Mouse (Mus musculus): ENCODE measurements around the gene Nxpe5.

Gene Nxpe5

DNA sequence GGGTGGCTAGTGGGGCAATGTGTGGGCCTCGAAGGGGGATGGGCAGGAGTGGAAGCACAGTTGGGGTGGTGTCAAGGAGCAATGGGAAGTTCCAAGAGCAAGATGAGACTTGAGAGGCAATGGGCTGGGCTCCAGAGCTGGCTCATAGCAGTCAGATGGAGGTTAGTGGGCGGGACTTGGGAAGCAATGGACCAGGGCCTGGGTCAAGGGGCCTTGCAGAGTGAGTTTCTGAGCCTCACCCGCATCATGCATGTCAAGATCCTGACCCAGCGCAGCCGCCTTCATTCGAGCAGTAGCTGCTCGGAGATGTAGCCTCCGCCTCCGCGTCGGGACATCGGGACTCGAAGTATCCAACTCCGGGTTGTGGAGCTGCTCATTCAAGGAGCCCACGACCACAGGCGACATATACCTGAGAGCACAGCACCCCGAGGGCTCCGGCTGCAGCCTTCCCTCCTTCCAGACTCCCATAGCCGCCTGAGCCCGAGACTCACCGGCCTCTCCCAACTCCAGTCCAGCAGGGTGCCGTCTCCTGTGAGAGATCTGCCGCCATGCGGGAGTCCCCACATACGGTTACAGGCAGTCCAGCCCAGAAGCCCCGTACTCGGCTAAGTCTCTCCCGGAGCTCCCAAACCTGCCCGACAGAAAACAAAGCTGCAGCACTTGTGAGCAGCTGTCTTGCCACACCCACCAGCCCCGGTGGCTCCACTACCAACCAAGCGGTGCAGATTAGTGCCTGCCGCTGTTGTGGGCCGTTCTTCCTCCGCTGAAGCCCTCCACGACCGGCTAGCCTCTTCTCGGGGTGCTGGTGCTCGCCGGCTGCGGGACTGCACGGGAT, 49.7 kb downstream of the Nxpe5 start:
- no peak for DNase-seq (ENCODE audit: low spot score in 2 of 2)

DNA sequence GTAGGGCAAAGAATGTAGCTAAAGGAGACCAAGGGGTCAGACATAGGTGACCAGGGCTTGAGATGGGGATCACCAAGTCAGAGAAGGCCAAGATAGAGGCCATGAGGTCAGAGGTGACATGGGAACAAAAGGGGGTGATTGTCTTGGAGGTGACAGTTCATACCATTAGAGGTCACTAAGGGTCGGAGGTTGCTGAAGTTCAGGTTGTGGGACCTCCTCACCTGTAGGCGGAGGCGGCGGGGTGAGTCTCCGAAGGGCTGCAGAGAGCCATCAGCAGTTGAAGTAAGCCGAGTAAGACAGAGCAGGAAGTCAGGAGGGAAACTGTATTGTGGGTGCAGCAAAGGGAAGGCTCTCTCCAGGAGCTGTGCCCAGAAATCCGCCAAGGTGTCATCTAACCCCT, 52.3 kb downstream of the Nxpe5 start:
- DNase-seq (ENCODE audit: low spot score in 2 of 2): no peak

DNA sequence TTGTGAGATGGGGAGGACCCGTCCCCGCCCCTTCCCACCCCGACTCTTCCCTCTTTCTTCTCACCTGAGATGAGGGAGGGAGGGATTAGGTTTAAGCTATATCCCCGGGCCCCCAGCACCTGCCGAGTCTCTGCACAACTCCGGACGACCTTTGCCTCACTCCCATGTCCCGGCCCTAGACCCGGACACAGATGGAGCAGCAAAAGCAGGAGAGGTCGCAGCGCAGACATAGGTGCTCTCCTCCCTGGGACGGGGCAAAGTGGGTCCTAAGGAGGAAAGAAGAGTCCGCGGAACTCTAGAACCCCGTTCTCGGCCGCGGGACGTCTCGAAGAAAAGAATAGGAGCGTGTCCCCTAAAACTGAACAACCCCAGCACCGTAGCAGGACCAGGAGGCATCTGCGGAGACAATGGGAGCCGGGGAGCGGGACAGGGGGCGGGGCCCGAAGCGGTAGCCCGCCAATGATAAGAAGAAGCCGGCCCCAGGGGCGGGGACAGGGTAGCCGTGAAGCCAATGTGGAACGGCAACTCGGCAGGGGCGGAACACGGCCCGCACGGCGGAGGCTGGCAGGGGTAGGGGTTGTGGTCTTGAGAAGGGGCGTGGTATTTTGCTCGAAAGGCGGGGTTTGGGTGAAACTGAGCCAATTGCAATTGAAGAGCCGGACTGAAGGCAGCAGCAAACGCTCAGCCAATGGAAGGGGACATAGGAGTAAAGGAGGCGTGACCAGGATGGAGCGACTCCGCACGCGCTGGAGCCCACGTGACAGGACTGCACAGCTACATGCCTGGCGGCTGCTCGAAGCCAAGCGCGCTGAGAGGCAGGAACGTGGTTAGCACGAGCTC, 54.1 kb downstream of the Nxpe5 start, which contains the start of the genes Gm43720, Gpc2 and Stag3:
TSS of gene Gm43720 (minus strand) at position 374 of the 840 bp plus-strand sequence.
TSS of gene Gpc2 (minus strand) at position 421 of the 840 bp plus-strand sequence.
TSS of gene Stag3 (plus strand) at position 656 of the 840 bp plus-strand sequence.
- DNase-seq (ENCODE audit: low spot score in 2 of 2): peak; percentile 89 to 90

DNA sequence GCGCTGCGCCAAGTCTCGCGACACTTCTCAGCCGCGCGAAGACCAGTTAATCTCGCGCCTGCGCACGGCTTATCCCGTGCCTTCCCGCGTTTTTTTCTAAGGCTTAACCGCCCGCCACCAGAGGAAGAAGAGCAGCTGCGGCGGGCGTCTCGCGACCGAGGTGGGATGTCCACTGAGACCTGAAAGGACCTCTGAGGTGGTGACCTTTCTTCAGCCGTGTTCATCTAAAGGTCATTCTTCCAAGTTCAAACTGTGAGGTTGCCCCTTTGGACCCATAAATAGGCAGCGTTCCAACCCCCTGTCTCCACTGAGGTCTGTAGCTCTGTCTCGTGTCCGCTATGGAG, 54.7 kb downstream of the Nxpe5 start:
- no peak for DNase-seq (ENCODE audit: low spot score in 2 of 2)

DNA sequence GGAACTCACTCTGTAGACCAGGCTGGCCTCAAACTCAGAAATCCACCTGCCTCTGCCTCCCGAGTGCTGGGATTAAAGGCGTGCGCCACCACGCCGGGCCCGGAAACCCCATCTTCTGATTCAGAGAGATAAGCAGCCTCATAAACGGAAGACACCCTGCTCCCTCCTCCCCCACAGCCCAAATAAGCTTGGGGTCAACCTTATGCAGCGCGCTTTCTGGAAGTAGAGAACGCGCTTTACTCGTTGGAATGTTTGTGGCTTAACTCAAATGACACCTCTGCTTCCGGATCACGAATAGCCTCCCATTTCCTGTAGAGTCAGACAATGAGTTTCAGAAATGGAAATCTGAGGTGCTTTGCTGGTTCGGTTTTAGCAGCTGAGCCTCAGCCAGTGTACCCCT, 55.1 kb downstream of the Nxpe5 start:
- DNase-seq (ENCODE audit: low spot score in 2 of 2): no peak

DNA sequence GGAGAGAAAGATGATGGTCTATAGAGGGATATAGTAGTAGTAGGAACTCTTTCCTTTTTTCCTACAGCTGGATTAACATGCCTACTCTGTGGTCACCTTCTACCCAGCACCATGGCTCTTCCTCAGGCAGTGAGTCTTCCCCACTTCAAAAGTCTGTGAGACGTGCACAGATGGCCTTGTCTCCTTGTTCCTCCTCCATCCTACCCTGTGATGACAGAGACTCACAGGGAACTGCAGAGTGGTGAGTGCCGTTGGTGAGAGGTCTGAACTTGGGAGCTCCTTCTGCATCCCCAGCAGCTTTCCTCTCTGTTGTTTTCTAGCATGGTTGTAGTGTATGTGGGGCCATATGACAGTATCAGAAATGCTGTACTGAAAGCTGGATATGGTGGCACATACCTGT, 56.1 kb downstream of the Nxpe5 start:
- DNase-seq (ENCODE audit: low spot score in 2 of 2): no peak

DNA sequence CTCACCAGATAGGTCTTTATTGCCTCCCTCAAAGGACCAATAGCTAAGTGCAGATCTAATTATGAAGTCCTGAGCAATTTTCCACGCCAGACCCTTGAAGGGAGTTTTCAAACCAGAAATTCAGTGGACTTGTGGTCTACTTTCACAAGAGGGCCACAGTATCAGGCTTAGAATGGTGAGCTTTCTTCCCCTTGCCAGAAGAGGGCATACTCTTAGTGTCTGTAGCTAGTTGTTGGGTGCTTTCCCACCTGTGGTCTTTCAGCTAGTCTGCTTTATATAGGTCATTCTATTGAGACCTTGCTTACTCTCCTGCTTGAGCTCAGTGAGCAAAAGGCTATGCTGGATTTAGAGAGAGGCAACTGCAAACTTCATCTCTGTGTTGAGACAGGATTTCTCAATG, 57.8 kb downstream of the Nxpe5 start:
- DNase-seq (ENCODE audit: low spot score in 2 of 2): no peak

DNA sequence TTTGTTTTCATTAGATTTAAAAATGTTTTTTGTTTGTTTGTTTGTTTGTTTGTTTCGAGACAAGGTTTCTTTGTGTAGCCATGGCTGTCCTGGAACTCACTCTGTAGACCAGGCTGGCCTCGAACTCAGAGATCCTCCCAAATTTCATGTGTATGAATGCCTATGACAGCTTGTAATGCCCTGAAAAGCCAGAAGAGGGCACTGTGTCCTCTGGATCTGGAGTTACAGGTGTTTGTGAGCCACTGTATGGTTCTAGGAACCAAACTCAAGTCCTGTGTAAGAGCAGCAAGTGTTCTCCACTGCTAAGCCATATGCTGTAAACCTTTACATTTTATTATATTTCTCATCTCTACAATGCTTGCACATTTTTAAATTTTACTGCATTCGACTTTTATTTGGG, 62.2 kb downstream of the Nxpe5 start:
- no peak for DNase-seq (ENCODE audit: low spot score in 2 of 2)

DNA sequence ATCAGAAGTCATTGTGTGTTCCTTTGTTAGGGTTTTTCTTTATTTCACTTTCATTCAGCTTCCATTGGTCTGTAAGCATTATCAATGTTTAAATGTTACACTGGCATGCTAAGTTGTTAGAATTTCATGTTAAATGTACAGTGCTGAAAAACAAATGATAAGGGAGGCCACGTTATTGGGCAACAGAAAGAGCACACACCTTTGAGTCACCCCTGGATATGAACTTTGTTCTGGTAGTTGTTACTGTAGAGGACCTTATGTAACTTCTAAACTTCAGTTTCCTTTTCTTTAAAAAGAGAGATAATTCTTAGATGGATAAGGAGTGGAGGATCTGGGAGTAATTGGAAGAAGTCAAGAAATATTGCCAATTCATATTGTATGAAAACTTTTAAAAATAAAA, 65.9 kb downstream of the Nxpe5 start:
- DNase-seq (ENCODE audit: low spot score in 2 of 2): no peak

DNA sequence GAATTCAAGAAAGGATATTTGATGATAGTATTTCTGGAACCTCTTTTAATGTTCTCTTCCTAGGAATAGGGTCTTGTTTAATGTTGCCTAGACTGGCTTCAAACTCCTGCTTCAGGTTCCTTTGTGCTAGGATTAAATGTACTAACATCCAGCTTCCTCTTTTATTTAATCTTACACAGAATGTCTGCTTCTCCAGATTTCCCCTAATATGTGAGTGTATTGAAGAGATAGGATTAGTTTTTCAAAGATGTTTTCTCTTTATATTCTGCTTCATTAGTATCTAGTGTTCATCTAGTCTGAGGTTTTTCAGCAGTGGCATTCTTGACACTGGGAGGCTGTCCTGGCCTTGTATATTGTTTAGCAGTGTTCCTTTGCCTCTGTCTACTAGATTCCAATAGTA, 68.5 kb downstream of the Nxpe5 start:
- no peak for DNase-seq (ENCODE audit: low spot score in 2 of 2)

DNA sequence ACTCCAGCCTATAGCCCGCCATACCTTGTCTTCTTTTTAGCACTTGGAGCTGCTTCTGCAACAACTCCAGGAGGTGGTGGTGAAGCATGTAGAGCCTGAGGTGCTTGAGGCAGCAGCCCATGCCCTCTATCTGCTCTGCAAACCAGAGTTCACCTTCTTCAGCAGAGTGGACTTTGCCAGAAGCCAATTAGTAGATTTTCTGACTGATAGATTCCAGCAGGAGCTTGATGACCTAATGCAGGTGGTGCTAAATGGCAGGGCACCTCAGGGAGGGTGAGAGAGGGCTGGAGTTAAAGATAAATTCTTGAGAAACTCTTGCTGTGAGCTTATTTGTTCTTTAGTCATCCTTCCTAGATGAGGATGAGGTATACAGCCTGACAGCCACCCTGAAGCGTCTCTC, 73.9 kb downstream of the Nxpe5 start:
- no peak for DNase-seq (ENCODE audit: low spot score in 2 of 2)

Data from frontal cortex, postnatal 10 days (tissue).